Mouse (Mus musculus) gastrocnemius, postnatal 36 days (tissue): ENCODE data around the gene Sfrp4. TPM values are rescaled to one million over a fixed set of nuclear protein-coding genes. Genes with fewer than 3 reads are reported as not detected.
A peak's percentile ranks its signal among the peaks of the same experiment; 100 is the strongest.
"Not testable (repeated sequence)": the region's sequence is repeated elsewhere in the genome, so short reads cannot be mapped to it uniquely, and the experiment has no call there.

Source experiments
- DNase-seq, 2 experiments: peaks; one replicate each; pipeline ENCODE4 v3.0.0; 2022
- intact Hi-C: fragments of 180-260 bp; cut with DNase I; formaldehyde crosslinking; loops from one replicate; pipeline ENCODE4 v1.15.1; 2025
- long read RNA-seq, 2 experiments: library from polyadenylated mRNA; stranded (forward); transcript quantifications; one replicate each; pipeline ENCODE4 v2.0.0; 2021
- total RNA-seq, 2 experiments: library from RNA; stranded (reverse); gene quantifications; 2 replicates each; pipeline ENCODE4 v1.2.3; 2021

The Sfrp4 gene
- 1 to 10 TPM; 3.1 to 3.5 TPM for total RNA-seq
- long read RNA-seq, experiment 1, partial matches to known transcripts, result 0 of 4 reads
- long read RNA-seq, experiment 1, other reads (novel, unspliced or antisense), result 0 of 4 reads
- long read RNA-seq, experiment 2, full-length matches to known transcripts, result 6 of 6 reads
- long read RNA-seq, experiment 2, partial matches to known transcripts, result 0 of 6 reads
- long read RNA-seq, experiment 2, other reads (novel, unspliced or antisense), result 0 of 6 reads

GRCm38 (mm10) chr13:19622573-19623227 is at the start of gene Sfrp4:
Gene Sfrp4, plus strand, starts transcription at chr13:19623104.
- peak; percentile 31 to 34 for DNase-seq
- intact Hi-C loops, result no loop called here

GRCm38 (mm10) chr13:19574723-19575122 is 48.2 kb upstream of the Sfrp4 start:
- intact Hi-C loops, DNase-seq: not testable (repeated sequence)

- no peak for DNase-seq
- intact Hi-C loops, result no loop called here
Measured at GRCm38 (mm10) chr13:19575947-19576346, 47.0 kb upstream of the Sfrp4 start.

- intact Hi-C loops, result no loop called here
- no peak for DNase-seq
Measured at GRCm38 (mm10) chr13:19590996-19591759, 31.7 kb upstream of the Sfrp4 start.

GRCm38 (mm10) chr13:19595141-19595540 is 27.8 kb upstream of the Sfrp4 start:
- intact Hi-C loops, result no loop called here
- DNase-seq, result no peak

GRCm38 (mm10) chr13:19599242-19599641 is 23.7 kb upstream of the Sfrp4 start:
- no peak for DNase-seq
- intact Hi-C loops, result no loop called here

GRCm38 (mm10) chr13:19602531-19602930 is 20.4 kb upstream of the Sfrp4 start:
- intact Hi-C loops, result no loop called here
- no peak for DNase-seq

GRCm38 (mm10) chr13:19603719-19604118 is 19.2 kb upstream of the Sfrp4 start:
- DNase-seq, result no peak
- intact Hi-C loops, result no loop called here

- DNase-seq, result no peak
- intact Hi-C loops, result no loop called here
Measured at GRCm38 (mm10) chr13:19604916-19605315, 18.0 kb upstream of the Sfrp4 start.

- no peak for DNase-seq
- intact Hi-C loops, result no loop called here
Measured at GRCm38 (mm10) chr13:19608120-19608519, 14.8 kb upstream of the Sfrp4 start.

- intact Hi-C loops, result no loop called here
Measured at GRCm38 (mm10) chr13:19612348-19612747, 10.6 kb upstream of the Sfrp4 start.

GRCm38 (mm10) chr13:19612963-19613362 is 9.9 kb upstream of the Sfrp4 start:
- no peak for DNase-seq

More at GRCm38 (mm10) chr13:19612348-19612747, 10.6 kb upstream of the Sfrp4 start:
- DNase-seq, result no peak

GRCm38 (mm10) chr13:19613426-19613825 is 9.5 kb upstream of the Sfrp4 start:
- intact Hi-C loops, result no loop called here
- DNase-seq, result no peak

More at GRCm38 (mm10) chr13:19612963-19613362, 9.9 kb upstream of the Sfrp4 start:
- intact Hi-C loops, result no loop called here

- DNase-seq, result no peak
- intact Hi-C loops, result no loop called here
Measured at GRCm38 (mm10) chr13:19614311-19614710, 8.6 kb upstream of the Sfrp4 start.

- intact Hi-C loops, result no loop called here
- DNase-seq, result no peak
Measured at GRCm38 (mm10) chr13:19618081-19618480, 4.8 kb upstream of the Sfrp4 start.

GRCm38 (mm10) chr13:19618841-19619215 is 4.1 kb upstream of the Sfrp4 start:
- peak in 1 of 2 experiments; percentile 25 for DNase-seq
- intact Hi-C loops, result no loop called here

- intact Hi-C loops, result no loop called here
- peak; percentile 29 to 54 for DNase-seq
Measured at GRCm38 (mm10) chr13:19619216-19619927, 3.5 kb upstream of the Sfrp4 start, which contains the start of gene Epdr1. Gene Epdr1, minus strand, starts transcription at chr13:19619927.

- DNase-seq, result no peak
- intact Hi-C loops, result no loop called here
Measured at GRCm38 (mm10) chr13:19623228-19623905, 463 bp downstream of the Sfrp4 start.

- intact Hi-C loops, result no loop called here
Measured at GRCm38 (mm10) chr13:19624632-19625320, 1.9 kb downstream of the Sfrp4 start.

GRCm38 (mm10) chr13:19626473-19626872 is 3.6 kb downstream of the Sfrp4 start:
- intact Hi-C loops, result no loop called here

More at GRCm38 (mm10) chr13:19624632-19625320, 1.9 kb downstream of the Sfrp4 start:
- DNase-seq, result no peak

More at GRCm38 (mm10) chr13:19626473-19626872, 3.6 kb downstream of the Sfrp4 start:
- DNase-seq, result no peak
